Mouse (Mus musculus) thymus, postnatal 10 days (tissue): ENCODE measurements around the gene Trem2.
"Not testable (repeated sequence)": the region's sequence is repeated elsewhere in the genome, so short reads cannot be mapped to it uniquely, and the experiment has no call there.

Source experiments
- DNase-seq, 2 experiments: peaks; one replicate each; pipeline ENCODE4 v3.0.0; 2021; ENCODE audit warnings: low spot score in 2 of 2

The Trem2 gene

DNA sequence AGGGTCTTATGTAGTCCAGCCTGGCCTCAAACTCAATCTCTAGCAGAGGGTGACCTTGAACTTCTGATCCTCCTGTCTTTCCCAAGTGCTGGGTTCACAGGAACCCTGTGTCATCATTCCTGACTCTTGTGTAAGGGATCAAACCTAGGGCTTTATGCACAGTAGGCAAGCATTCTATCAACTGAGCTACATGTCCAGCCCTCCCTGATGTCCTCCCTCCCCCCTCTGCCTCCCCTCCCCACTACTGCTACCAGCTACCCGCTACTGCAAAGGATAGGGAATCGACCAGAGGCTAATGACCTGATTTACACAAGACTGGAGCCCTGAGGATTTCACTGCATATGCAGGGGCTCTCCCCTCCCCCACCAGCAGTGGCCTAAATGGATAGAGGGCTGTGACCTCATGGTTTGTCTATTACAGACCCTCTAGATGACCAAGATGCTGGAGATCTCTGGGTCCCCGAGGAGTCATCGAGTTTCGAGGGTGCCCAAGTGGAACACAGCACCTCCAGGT is 4.5 kb downstream of the Trem2 start:
- no peak for DNase-seq

DNA sequence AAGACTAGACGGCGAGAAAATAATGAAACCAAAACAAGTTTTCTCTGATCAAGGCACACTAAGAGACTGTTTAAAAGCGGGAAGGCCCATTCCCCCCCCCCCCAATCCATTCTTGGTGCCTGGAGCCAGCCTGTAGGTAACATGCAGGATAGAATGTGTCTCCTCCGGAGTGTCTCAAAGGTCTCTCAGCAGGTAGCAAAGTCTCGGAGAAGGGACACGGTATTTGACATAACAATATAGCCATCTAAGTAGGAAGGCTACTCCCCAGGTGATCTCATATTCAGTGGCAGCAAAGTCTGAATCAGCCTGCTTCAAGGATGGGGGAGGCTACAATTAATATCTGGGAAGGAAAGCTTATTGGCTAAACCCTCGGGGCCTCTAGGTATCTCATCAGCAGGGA is 6.8 kb downstream of the Trem2 start:
- DNase-seq, result not testable (repeated sequence)

DNA sequence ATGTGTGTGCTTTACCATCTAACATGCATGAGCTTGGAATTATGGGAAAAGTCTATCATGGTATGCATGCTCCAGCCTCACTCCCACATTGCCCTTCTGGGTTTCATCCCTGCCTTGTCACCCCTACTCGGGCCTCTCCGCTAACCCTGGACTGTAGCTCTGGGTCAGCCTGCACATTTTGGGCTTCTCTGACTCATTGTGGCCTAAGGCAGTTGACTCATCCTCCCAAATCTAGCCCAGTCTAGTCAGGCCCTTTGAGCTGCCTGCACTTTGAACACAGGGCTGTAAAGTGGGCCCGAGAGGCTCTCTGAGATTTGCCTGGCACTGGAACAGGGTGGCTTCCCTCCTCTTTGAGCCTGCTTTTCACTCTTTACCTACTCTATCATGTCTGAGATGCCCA is 9.6 kb downstream of the Trem2 start:
- no peak for DNase-seq

DNA sequence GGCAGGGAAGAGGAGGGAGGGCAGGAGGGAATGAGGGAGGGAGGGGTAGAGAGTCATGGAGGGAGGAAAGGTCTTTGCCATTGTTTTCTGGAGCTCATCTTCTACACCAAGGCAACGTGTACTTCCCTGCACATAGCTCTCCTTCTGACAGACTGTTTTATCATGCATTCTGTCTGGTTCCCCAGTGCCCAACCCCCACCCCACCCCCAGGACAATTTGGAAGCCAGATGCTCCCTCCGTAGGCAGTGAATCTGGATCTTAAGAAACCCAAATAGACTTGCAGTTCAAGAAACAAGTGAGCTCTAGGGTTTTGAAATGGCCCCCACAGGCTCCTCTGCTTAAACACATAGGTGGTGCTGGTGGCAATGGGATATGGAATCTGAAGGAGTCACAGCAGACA is 11.7 kb downstream of the Trem2 start:
- DNase-seq, result no peak

DNA sequence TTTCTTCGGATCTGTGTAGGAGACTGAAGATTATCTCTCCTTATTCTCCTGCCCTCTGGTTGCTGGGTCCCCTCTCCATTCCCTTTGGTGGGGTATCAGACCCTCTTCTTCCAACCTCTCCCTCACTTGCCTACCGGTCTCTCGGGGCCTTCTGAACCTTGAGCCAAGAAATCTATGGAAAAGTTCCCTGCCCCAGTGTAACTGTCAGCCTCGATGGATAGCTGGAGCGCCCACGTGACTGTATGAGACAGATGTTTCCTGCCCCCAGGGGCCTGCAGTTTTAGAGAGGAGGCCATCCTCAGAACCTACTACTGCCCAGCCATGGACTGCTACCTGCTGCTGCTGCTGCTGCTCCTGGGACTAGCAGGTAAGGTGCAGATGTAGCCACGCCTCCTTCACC is 13.4 kb downstream of the Trem2 start, which contains the start of gene Treml1:
TSS of gene Treml1 (plus strand) at position 301 of the 400 bp plus-strand sequence.
- DNase-seq, result no peak

DNA sequence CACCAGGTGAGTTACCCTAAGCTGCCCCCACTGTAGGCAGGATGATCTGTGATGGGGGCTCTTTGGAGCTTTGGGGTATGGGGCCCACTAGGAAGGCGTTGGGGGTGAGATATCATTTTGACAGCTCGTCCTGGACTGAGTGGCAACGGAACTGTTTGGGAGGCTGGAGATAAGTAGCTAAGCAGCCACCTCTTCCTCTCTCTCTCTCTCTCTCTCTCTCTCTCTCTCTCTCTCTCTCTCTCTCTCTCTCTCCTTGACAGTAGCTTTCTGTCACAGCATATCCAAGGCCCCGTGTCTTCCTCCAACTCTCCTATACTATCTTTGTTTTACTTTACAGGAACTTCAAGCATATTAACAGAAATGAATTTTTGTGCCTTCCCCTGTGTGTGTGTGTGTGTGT is 14.3 kb downstream of the Trem2 start:
- DNase-seq, result no peak

DNA sequence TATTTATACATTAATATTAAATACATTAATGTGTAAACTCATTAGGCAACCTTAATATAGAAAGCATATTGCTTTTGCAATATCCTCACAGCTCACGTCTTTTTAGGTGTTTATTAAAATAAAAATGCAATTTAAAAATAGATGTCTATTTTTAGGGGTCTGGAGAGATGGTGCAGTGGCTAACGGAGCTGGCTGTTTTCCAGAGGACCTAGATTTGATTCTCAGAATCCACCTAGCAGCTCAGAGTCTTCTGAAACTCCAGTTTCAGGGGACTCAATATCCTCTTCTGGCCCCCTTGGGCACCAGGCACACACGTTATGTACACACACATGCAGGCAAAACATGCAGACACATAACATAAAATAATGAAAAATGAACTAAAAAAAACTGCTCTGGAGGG is 16.1 kb downstream of the Trem2 start:
- no peak for DNase-seq

DNA sequence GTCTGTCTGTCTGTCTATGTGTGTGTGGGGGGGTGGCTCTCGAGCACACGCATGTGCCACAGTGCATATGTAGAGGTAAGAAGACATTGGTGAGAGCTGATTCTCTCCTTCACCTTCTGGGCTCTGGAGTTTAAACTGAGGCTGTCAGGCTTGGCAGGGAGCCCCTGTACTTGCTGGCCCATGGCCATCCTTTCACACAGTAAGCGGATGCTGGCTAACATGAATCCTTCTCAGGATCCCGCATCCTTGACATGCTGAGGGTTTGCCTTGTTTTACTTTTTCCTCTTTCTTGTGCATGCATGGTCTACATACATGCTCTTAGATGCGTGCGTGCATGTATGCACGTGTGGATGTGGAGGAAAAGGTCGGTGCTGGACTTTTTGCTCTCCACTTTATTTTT is 16.8 kb downstream of the Trem2 start:
- no peak for DNase-seq

DNA sequence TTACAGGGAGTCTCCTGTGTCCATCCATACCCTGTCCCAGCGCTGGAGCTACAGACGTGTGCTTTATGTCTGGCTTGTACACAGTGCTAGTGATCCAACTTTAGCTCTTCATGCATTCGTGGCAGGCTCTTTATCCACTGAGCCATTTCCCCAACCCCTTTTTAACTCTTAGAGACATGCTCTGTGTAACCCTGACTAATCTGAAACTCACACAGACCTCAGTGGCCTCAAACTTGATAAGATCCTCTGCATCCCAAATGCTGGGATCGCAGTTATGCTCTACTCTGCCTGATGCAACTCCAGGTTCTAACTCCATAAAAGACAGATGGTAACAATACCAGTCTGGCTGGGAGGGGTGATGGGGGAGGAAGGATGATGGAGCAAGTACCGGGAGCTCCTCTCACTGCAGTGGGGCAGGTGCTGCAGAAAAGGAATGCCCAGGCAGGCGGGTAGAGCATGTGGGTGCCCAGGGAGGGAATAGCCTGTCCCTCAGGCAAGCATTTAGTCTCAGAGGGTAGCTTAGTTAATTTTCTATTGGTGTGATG is 17.3 kb downstream of the Trem2 start:
- no peak for DNase-seq

DNA sequence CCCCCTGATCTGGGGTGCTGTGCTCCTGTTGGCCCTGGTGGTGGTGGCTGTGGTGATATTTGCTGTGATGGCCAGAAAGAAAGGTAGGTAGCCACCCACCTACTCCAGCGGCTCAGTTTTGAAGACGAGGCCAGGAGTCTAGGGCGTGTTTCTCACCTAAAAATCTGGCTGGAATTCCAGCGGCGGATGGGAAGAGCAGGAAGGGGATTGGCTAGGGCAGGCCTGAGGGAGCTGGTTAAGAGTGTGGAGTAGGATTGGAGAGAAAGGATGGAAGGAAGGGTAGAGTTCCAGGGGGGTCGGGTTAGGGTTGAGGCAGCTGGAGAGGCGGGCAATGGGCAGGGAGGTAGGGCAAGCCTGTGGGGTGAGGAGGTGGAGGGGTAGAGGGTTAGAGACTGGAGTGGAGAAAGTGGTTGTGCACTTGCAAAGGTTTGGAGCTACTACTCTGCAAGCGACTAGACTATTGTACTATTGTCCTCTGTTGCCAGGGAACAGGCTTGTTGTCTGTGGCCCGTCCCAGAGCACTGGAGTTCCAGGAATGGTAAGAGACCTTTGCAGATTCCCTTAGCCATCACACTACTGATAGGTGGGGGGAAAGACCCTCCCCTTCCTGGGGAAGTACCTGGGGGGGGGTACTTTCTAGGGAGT is 19.4 kb downstream of the Trem2 start:
- DNase-seq, result no peak

DNA sequence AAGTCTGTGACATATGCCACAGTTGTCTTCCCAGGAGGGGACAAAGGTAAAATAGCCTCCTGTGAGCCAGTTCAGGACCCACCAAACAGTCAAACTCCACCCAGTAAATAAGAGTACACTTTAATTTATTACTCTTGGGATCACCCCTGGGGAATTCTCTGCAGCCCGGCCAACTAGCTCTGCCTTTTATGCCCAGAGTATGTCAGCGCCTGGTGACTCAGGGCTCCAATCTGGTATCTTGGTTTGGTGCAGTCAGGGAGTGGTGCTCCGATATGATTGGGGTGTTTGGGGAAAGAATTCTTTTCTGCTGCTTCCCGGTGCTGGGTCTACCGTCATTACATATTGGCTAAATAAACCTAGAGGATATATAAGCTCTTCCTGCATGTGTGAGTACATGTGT is 20.6 kb downstream of the Trem2 start:
- no peak for DNase-seq

DNA sequence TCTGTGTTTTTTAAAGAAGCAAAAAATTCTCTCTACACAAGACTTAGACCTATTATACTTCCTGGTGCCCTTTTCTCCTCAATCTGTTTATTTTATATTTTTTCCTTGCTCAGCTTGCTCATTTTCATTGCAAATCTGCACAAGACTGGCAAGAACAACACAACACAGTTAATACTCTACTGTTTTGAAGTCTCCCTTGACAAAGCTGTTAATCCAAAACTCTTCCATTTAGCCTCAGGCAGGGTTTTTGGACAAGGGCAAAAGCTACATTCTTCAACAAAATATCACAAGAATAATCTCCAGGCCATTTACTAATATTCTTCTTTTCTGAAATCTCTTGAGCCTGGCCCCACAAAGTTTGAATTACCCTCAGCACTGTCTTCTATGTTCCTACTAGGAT is 25.4 kb downstream of the Trem2 start:
- DNase-seq, result no peak

DNA sequence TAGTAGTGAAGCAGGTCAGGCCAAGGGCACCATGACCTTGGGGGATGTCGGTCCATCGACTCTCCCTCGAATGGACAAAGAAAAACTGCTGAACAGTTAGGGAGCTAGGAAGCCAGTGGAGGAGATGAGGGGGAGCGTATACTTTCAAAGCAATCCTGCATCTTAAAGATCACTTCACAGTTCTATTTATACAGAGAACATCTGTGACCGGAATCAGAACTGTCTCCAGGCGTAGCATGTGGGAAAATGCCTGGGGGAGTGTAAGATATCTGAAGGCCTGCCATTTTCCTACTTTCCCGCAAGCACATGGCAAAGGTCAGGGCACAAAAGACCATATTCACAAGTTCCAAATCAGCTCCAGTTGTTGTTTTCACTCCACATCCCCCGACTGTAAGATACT is 26.8 kb downstream of the Trem2 start:
- DNase-seq, result no peak

DNA sequence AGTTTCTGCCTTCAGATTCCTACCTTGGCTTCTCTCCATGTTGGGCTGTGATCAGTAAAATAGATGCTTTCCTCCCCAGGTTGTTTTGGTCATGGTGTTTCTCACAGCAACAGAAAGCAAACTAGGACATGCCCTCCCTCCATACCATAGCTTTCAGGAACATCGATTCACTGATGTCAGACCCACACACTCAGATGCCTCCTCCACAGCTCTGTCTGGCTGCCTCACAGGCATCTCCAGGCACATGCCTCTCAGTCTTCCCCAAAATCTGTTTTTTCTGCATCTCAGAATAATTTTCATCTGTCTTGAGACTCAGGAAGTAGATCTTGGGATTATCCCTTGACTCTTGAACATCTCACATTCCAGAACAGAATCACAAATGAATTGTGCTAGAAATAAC is 29.9 kb downstream of the Trem2 start:
- DNase-seq, result no peak

DNA sequence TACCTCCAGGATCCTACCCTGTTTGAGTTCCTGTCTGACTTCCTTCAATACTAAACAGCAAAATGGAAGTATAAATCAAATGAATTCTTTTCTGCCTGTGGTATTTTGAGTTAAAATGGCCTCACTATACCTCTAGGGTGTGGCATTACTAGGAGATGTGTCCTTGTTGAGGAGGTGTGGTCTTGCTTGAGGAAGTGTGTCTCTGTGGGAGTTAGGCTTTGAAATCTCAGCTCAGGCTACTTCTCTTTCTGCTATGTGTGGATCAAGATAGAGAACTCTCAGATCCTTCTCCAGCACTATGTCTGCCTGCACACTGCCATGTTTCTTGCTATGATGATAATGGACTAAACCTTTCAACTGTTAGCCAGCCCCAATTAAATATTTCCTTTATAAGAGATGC is 32.8 kb downstream of the Trem2 start:
- DNase-seq, result no peak

DNA sequence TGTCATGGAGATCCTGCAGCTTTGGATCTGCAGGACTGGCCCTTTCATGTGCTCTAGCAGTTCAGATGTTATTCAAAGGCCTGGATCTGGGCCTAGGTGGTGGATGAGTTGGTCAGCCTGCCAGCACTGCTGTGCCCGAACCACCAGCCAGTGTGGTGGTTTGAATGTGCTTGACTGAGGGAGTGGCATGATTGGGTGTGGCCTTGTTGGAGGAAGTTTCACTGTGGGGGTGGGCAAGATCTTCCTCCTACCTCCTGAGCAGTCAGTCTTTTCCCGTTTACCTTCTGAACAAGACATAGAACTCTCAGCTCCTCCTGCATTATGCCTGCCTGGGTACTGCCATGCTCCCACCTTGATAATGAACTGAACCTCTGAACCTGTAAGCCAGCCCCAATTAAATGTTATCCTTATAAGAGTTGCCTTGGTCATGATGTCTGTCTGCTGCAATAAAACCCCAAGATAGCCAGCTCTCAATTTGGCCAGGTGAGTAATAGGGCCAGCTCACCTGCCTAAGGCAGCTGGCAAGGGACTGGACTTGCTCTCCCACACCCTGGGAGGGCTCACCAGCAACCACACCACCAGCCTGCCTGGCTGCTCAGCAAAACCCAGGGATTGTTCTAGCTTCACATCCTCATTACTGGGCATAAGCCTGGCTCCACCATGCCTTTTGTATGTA is 39.7 kb downstream of the Trem2 start:
- DNase-seq, result no peak

DNA sequence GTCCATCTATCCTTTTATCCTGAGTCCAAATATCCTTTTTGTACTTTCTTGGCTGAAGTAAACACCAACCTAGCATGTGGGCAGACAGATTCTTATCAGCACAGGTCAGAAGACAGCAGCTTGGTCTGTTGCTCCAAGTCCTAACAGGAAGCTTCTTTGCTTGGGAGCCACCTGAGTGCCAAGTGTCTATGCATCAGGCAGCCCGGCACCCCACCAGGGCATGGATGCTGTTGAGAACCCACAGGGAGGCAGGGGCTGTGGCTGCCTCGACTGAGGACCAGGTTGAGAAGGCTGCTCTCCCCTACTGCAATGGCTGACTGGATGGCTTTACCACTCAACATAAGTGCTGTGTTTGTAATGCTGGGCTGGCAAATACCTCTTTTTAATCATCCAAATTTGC is 42.5 kb downstream of the Trem2 start:
- DNase-seq, result no peak

DNA sequence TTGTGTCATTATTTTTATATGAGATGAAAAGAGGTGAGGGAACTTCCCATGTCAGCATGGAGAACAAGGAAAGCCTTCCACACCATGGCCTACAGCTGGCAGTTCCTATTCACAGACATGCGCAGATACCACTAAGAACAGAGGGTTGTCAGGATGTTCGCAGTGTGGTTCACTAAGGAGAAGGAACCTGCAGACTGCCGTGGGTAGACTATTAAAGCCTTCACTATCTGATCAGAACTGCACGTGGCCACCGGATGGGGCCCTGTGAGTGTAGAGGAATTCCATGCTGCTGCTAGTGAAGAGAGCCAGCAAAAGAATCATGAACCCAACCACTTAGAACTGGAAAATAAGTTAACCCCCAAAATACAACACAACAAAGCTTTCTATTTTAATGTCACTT is 43.2 kb downstream of the Trem2 start:
- DNase-seq, result no peak

DNA sequence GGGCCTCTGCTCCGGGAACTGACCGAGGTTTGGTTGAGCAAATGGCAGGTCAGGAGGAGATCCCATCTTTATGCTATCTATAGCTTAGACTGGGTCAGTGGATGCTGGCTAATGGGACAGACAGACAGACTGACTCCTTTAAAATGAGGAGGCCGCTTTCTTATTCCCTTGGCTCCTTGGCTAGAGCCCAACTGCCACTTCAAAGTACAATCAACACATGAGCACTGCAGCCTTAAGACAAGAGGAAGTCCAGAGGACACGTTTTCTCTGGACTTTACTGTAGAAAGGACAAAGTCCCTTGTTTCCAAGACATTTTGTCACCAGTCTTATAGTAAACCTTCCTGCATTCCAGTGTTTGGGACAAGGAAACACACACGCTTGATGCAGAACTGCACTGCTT is 45.2 kb downstream of the Trem2 start:
- no peak for DNase-seq

DNA sequence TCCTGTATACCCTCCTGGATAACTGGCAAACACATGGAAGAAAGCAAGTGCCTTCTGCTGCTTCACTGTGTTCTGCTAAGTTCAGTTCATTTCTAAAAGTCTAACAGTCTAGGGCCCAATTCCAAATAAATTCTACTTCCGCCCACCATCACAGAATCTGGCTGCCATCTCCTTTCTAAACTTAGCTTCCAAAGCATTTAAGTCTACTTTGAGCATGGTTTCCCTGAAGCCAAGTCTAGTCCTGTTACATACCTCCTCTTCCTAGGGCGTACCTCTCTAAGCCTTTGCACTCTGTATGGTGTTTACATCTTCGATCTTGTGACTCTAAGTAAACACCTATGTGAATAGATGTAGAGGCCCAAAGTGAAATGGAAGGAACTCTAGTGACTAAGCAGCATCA is 46.4 kb downstream of the Trem2 start:
- DNase-seq, result no peak

DNA sequence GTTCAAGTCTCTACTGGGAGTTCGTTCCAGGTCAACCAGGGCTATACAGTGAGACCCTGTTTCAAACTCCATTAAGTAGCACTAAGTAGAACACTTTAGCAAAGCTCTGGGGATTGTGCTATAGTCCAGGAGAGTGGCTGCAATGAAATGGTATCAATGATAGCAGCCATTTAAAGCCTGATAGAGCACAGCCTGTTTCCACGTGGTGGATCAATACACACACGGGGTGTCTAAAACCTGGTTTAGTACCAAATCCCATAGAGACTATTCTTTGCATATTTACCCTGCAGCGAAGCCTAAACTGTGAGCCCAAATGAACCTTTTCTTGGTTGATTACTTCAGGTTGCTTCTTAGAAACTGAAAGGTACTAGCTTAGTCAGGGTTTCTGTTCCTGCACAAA is 55.5 kb downstream of the Trem2 start:
- no peak for DNase-seq

DNA sequence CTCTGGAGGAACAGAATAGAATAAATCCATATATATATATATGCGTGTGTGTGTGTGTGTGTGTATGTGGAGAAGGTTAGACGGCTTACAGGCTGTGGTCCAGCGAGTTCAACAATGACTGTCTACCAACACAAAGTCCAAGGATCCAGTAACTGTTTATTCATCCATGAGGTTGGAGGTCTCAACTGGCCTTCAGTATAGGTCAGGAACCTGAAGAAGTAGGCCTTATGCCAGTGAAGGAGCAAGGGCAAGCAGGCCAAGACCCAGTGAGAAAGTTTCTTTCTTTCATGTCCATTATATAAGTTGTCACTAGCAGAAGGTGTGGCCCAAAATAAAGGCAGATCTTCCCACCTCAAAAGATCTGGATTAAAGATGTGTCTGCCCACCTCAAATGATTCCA is 56.5 kb downstream of the Trem2 start:
- no peak for DNase-seq
